Mouse (Mus musculus): ENCODE data around the gene H2afy2. TPM values are rescaled to one million over a fixed set of nuclear protein-coding genes. Genes with fewer than 3 reads are reported as not detected.

The H2afy2 gene
- polyA plus RNA-seq, 1 experiment from 2014 or later = 298 TPM

Small RNAs within 50 kb of the gene (microRNA-seq; reads per million reads assigned to microRNA genes)
- not detected for gene Mir5108

Other genes with a start within 250 kb of the H2afy2 start
- 0.04 TPM in 1 of 2 replicates, not detected in the other for gene Npffr1, start 188.7 kb downstream of the H2afy2 start, polyA plus RNA-seq (2016; fragmentation: Nextera tagmentation; extraction: Ambion mirVana)
- 356 and 405 TPM in 2 replicates for gene Ppa1, start 135.6 kb downstream of the H2afy2 start, polyA plus RNA-seq (2016; fragmentation: Nextera tagmentation; extraction: Ambion mirVana)
- 220 and 231 TPM in 2 replicates for gene Sar1a, start 103.8 kb downstream of the H2afy2 start, polyA plus RNA-seq (2016; fragmentation: Nextera tagmentation; extraction: Ambion mirVana)
- gene Tysnd1, start 88.6 kb downstream of the H2afy2 start, polyA plus RNA-seq (2016; fragmentation: Nextera tagmentation; extraction: Ambion mirVana) = 38.2 and 39.9 TPM in 2 replicates
- gene Aifm2, start 68.9 kb downstream of the H2afy2 start, polyA plus RNA-seq (2016; fragmentation: Nextera tagmentation; extraction: Ambion mirVana) = 8.3 and 11.3 TPM in 2 replicates
- gene Col13a1, start 195.0 kb upstream of the H2afy2 start, polyA plus RNA-seq (2016; fragmentation: Nextera tagmentation; extraction: Ambion mirVana) = 2.7 and 2.9 TPM in 2 replicates